Mouse (Mus musculus): ENCODE data around the gene Hamp.
"Not testable (repeated sequence)": the region's sequence is repeated elsewhere in the genome, so short reads cannot be mapped to it uniquely, and the experiment has no call there.

The Hamp gene

DNA sequence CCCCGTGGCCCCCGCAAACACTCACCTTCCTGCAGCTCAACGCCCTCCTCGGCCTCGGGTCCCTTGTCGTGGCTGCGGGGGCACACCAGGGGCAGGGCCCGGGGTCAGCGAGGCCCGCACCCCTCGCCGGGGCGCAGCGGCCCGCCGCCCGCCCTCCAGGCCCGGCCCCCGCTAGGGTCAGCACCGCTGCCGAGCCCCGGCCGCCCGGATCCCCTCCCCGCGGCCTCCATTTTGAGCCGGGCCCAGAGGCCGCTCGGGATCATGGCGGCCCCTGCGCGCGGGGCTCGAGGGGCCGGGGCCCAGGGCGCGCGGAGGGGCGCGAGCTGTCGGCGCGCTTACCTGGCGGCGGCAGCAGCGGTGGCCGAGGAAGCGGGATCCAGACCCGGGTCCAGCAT, 12.5 kb upstream of the Hamp start:
- DNase-seq (ENCODE audit: low spot score): peak; percentile 54

GRCm38 (mm10) chr7:30955584-30956356, 11.9 kb upstream of the Hamp start:
- DNase-seq (ENCODE audit: low spot score): peak; percentile 85

- no peak for DNase-seq (ENCODE audit: low spot score)
These were observed 11.2 kb upstream of the Hamp start for GRCm38 (mm10) chr7:30954971-30955520.

DNA sequence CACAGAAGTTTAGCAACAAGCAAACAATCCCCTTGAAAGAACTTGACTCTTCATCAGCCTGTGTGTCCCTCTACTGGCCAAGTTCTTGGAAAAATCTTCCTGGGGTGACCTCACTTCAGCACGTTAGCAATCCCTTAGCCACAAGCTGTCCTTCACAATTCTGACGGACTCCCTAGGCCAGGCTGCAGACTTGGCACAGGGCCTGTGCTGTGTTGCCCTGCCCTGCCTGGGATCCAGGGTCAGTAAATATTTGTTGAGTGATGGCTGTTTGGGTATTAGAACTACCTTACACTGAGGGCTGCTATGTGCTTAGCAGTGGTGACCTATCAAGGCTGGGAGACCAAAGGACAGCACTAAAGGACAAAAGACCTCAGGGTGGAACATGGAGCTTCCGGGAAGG, 10.2 kb upstream of the Hamp start:
- DNase-seq (ENCODE audit: low spot score): no peak

DNA sequence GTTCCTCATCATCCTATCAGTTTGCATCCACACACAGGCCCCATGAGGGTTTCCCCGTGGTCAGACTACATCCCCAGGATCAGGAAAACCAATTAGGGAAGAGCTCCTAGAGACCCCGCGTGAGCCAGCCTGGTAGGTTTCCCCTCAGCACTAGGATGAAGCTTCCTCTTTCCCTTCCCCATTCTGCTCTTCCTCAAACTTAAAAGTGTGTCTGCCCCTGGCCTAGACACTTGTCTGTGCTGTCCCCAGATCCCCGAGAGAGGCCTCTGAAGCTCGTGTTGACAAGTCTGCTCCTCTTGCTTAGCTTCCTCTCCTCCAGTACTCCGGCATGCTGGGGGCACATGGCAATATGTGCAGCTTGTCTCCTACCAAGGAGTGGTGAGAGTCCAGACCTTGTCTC, 9.6 kb upstream of the Hamp start:
- no peak for DNase-seq (ENCODE audit: low spot score)

GRCm38 (mm10) chr7:30952441-30953265, 8.8 kb upstream of the Hamp start:
- no peak for DNase-seq (ENCODE audit: low spot score)

DNA sequence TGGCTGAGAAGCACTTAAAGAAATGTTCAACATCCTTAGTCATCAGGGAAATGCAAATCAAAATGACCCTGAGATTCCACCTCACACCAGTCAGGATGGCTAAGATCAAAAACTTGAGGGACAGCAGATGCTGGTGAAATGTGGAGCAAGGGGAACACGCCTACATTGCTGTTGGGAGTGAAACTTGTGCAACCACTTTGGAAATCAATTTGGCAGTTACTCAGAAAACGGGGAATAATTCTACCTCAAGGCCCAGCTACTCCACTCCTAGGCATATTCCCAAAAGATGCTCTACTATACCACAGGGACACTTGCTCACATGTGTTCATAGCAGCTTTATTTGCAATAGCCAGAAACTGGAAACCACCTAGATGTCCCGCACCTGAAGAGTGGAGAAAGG, 6.1 kb upstream of the Hamp start:
- not testable (repeated sequence) for DNase-seq (ENCODE audit: low spot score)

- no peak for DNase-seq (ENCODE audit: low spot score)
These were observed 2.0 kb upstream of the Hamp start for GRCm38 (mm10) chr7:30945876-30946275.

GRCm38 (mm10) chr7:30945466-30945865, 1.6 kb upstream of the Hamp start:
- DNase-seq (ENCODE audit: low spot score): not testable (repeated sequence)

DNA sequence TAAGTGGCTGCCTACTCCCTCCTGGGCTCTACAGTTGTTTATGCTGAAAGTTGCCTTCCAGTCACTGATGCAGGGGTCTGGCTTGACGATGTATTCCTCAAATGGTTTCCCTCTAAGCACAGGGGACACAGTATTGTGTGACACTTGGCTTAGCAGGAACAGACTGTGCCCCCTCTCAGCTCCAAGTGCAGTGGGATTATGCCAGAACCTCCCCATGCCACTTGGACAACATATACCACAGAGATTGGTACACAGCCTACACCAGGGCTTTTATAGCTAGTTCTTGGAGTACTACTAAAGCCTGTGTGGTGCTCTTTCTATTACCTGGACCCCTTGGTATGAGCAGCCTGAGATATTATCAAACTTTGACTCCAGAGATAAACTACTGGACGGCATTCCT, 874 bp upstream of the Hamp start:
- not testable (repeated sequence) for DNase-seq (ENCODE audit: low spot score)

DNA sequence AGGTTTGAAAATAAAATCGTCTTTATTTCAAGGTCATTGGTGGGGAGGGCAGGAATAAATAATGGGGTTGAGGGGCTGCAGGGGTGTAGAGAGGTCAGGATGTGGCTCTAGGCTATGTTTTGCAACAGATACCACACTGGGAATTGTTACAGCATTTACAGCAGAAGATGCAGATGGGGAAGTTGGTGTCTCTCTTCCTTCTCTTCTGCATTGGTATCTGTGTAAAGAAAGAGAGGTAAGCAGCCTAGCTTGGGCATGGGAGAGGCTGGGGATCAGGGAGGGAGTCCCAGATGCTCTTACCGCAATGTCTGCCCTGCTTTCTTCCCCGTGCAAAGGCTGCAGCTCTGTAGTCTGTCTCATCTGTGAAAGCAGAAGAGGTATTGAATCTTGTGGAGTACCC, 1.5 kb downstream of the Hamp start:
- not testable (repeated sequence) for DNase-seq (ENCODE audit: low spot score)

- DNase-seq (ENCODE audit: low spot score): not testable (repeated sequence)
These were observed 3.8 kb downstream of the Hamp start for GRCm38 (mm10) chr7:30940070-30940469.

DNA sequence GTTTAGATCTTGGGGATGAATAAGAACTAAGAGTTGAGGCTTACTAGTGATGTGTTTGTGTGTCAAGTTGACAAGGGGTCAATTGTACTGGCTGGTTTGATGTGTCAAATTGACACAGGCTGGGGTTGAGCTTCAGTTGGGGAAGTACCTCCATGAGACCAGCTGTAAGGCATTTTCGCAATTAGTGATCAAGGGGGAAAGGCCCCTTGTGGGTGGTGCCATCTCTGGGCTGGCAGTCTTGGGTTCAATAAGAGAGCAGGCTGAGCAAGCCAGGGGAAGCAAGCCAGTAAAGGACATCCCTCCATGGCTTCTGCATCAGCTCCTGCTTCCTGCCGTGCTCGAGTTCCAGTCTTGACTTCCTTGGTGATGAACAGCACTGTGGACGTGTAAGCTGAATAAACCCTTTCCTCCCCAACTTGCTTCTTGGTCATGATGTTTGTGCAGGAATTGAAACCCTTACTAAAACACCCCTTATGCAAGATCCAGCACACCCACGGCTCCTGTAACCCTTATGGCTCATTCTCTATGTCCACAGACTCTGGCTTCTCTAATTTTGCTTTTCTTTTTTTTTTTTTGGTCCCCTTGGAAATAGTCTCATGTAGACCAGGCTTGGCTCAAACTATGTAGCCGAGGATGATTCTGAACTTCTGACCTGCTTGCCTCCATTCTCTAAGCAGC, 8.3 kb downstream of the Hamp start:
- DNase-seq (ENCODE audit: low spot score): not testable (repeated sequence)

DNA sequence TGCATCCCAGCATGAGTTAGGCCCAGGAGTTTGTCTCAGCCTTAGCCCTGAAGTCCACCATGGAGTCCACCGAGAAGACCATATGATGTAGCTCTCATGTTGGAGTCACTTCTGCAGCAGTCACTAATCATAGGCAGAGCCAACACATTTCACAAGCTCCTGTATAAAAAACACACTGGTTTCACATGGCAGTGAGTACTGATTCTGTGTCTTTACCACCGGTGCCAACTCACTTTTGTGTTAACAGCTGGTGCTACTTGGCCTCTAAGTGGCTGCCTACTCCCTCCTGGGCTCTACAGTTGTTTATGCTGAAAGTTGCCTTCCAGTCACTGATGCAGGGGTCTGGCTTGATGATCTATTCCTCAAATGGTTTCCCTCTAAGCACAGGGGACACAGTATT, 19.3 kb downstream of the Hamp start, which contains the start of gene Hamp2:
Gene Hamp2 (minus strand): TSS at position 101 of the 400 bp plus-strand sequence.
- DNase-seq (ENCODE audit: low spot score): not testable (repeated sequence)

DNA sequence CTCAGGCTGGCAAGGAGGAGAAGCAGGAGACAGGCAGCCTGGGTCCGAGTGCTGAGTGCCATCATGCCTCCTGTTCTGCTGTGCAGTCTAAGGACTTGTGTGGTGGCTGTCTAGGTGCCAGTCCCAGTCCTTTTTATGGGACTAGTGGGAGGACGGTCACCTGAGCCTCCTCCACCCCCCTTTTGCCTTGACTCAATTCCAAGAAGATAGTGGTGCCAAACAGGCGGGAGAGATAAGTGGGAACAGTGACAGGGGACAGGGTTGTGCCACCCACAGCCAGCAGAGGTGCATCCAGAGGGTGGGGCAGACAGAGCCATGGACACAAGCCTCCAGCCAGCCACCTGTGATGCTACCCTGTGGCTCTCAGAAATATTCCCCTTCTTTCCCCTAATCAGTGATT, 19.8 kb downstream of the Hamp start:
- DNase-seq (ENCODE audit: low spot score): no peak

DNA sequence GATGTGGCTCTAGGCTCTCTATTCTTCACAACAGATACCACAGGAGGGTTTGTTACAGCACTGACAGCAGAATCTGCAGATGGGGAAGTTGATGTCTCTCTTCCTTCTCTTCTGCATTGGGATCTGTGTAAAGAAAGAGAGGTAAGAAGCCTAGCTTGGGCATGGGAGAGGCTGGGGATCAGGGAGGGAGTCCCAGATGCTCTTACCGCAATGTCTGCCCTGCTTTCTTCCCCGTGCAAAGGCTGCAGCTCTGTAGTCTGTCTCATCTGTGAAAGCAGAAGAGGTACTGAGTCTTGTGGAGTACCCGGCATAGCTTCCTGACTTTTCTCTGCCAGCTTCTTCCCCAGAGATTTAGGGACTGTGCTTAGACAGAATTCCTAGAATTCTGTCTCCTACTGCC, 21.3 kb downstream of the Hamp start:
- not testable (repeated sequence) for DNase-seq (ENCODE audit: low spot score)

DNA sequence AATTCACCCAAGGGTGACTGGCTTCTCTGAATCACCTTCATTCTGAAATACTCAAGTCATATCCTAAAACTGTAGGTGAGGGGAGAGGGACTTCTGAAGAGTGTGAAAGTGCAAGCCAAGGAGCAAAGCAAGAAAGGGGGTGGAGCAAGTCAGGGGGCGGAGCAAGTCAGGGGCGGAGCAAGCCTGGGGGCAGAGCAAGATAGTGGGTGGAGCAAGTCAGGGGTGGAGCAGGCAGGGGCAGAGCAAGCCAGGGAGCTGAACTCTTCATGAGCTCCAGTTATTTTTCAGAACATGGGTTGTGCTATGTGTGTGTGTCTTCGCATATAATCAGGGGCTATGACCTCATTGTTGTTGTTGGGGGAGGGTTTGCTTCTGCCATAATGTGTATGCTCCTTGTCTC, 23.6 kb downstream of the Hamp start:
- DNase-seq (ENCODE audit: low spot score): no peak

DNA sequence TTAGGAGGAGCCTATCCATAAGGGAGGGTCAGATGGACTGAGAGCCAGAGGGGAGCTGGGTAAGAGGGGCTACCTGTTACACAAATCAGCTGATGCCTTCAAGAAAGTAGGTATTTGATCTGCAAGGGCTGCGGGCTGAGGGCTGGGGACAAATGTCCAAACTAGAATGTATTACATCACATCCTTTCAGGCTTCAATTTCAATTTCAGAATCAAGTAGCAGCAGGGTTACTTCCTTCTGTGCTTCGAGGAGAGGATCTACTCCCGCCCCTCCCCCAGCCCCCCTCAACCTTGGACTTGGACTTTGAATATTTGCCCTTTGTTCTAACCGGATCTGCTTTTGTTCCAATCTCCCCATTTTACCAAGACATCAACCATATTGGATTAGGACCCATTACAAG, 26.6 kb downstream of the Hamp start:
- no peak for DNase-seq (ENCODE audit: low spot score)

DNA sequence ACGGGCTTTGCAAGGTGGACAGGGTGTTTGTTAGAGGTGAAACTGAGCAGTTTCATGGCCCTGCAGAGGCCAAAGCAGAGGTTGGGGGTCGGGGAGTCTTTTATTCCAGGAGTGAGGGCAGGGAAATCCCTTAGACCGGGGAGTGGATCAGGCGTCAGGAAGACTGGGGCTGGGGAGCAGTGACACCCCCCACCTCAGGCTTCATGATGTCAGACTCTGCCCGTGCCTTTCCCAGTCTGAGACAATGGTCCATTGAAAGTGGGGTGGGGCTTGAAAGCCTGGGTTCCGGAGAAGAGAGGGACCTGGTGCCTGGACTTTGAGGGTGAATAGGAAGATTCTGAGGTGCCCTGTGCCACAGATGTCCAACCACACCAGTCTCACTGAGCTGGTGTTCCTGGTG, 27.1 kb downstream of the Hamp start:
- DNase-seq (ENCODE audit: low spot score): no peak

DNA sequence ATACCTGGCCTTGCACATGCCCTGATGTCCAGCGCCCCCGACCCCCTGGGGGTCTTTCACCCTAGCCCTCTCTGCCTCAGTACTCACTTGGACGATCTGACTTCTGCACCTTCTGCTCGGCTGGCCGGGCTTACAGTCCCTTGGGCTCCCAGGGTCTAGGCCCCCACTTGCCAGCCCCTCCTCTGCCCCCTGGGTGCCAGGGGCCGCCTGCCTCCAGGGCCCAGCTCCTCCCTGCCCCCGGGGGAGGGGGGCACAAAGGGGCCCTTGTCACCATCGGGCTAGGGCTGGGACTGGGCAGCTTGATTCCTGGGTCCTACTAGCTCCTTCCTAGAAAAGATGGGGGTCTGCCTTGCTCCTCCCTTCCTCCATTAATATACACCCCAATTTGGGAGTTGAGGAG, 29.1 kb downstream of the Hamp start, which contains the start of gene Mag:
Gene Mag (minus strand): TSS at position 142 of the 400 bp plus-strand sequence.
- DNase-seq (ENCODE audit: low spot score): no peak

DNA sequence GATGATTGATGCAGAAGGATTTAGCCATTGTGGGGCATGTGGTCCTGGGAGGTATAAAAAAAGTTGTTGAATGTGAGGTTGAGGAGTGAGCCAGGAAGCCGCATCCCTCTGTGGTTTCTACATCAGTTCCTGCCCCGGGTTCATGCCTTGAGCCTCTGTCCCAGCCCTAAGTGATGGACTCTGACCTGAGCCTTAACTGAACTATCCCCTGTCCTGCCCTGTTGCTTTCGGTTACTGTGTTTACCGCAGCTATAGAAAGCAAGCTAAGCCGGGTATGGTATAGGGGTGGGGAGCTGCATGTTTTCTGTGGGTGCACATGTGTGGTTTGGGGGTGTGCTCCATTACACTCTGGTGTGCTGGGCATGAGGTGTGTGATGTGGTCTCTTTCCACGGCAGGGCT, 34.1 kb downstream of the Hamp start:
- DNase-seq (ENCODE audit: low spot score): no peak

- no peak for DNase-seq (ENCODE audit: low spot score)
These were observed 34.8 kb downstream of the Hamp start for GRCm38 (mm10) chr7:30908992-30909431.

Data from urinary bladder, postnatal 25 days (tissue).